Mouse (Mus musculus): Measurements from ENCODE around the gene Slc12a5.

The Slc12a5 gene

GRCm38 (mm10) chr2:164960716-164961441 is at the start of gene Slc12a5:
Gene Slc12a5, plus strand, starts transcription at chr2:164960802.
- DNase-seq (ENCODE audit: low read depth, low spot score) = no peak

GRCm38 (mm10) chr2:164911086-164912048 is 49.2 kb upstream of the Slc12a5 start, which contains the start of gene Zfp335:
Gene Zfp335, minus strand, starts transcription at chr2:164911757.
- DNase-seq (ENCODE audit: low read depth, low spot score) = peak; percentile 92

GRCm38 (mm10) chr2:164912151-164912550 is 48.5 kb upstream of the Slc12a5 start:
- no peak for DNase-seq (ENCODE audit: low read depth, low spot score)

GRCm38 (mm10) chr2:164912749-164913427 is 47.7 kb upstream of the Slc12a5 start:
- no peak for DNase-seq (ENCODE audit: low read depth, low spot score)

GRCm38 (mm10) chr2:164913428-164913786 is 47.2 kb upstream of the Slc12a5 start:
- DNase-seq (ENCODE audit: low read depth, low spot score) = no peak

- DNase-seq (ENCODE audit: low read depth, low spot score) = no peak
Observed at GRCm38 (mm10) chr2:164916820-164917219, 43.8 kb upstream of the Slc12a5 start.

GRCm38 (mm10) chr2:164917371-164917770 is 43.2 kb upstream of the Slc12a5 start:
- no peak for DNase-seq (ENCODE audit: low read depth, low spot score)

GRCm38 (mm10) chr2:164918325-164918724 is 42.3 kb upstream of the Slc12a5 start:
- DNase-seq (ENCODE audit: low read depth, low spot score) = no peak

GRCm38 (mm10) chr2:164921984-164922383 is 38.6 kb upstream of the Slc12a5 start:
- no peak for DNase-seq (ENCODE audit: low read depth, low spot score)

- DNase-seq (ENCODE audit: low read depth, low spot score) = no peak
Observed at GRCm38 (mm10) chr2:164923291-164923690, 37.3 kb upstream of the Slc12a5 start.

- DNase-seq (ENCODE audit: low read depth, low spot score) = peak; percentile 54
Observed at GRCm38 (mm10) chr2:164924100-164924857, 36.3 kb upstream of the Slc12a5 start.

GRCm38 (mm10) chr2:164930706-164931581 is 29.7 kb upstream of the Slc12a5 start:
- no peak for DNase-seq (ENCODE audit: low read depth, low spot score)

GRCm38 (mm10) chr2:164933534-164933933 is 27.1 kb upstream of the Slc12a5 start:
- DNase-seq (ENCODE audit: low read depth, low spot score) = no peak

GRCm38 (mm10) chr2:164935991-164936390 is 24.6 kb upstream of the Slc12a5 start:
- no peak for DNase-seq (ENCODE audit: low read depth, low spot score)

GRCm38 (mm10) chr2:164938146-164939091 is 22.2 kb upstream of the Slc12a5 start:
- no peak for DNase-seq (ENCODE audit: low read depth, low spot score)

GRCm38 (mm10) chr2:164939106-164939505 is 21.5 kb upstream of the Slc12a5 start:
- no peak for DNase-seq (ENCODE audit: low read depth, low spot score)

GRCm38 (mm10) chr2:164940140-164940830 is 20.3 kb upstream of the Slc12a5 start, which contains the start of gene Mmp9:
Gene Mmp9, plus strand, starts transcription at chr2:164940780.
- no peak for DNase-seq (ENCODE audit: low read depth, low spot score)

- DNase-seq (ENCODE audit: low read depth, low spot score) = no peak
Observed at GRCm38 (mm10) chr2:164942692-164943290, 17.8 kb upstream of the Slc12a5 start.
